Mouse (Mus musculus) urinary bladder, postnatal 4 days (tissue): ENCODE measurements around the gene Hps1.
"Not testable (repeated sequence)": the region's sequence is repeated elsewhere in the genome, so short reads cannot be mapped to it uniquely, and the experiment has no call there.

ENCODE experiments used
- DNase-seq, 2 experiments: peaks; one replicate each; pipeline ENCODE4 v3.0.0; 2021 to 2022; ENCODE audit warnings: low spot score in 2 of 2

The Hps1 gene

GRCm38 (mm10) chr19:42779531-42780155 lies at the start of gene Hps1:
TSS of gene Hps1 (minus strand) at chr19:42779978.
- DNase-seq: peak; percentile 84 to 89

GRCm38 (mm10) chr19:42829196-42829595 lies 49.4 kb upstream of the Hps1 start:
- no peak for DNase-seq

GRCm38 (mm10) chr19:42827843-42828242 lies 48.1 kb upstream of the Hps1 start:
- no peak for DNase-seq

- no peak for DNase-seq
These were observed 40.3 kb upstream of the Hps1 start for GRCm38 (mm10) chr19:42820109-42820508.

- no peak for DNase-seq
These were observed 38.0 kb upstream of the Hps1 start for GRCm38 (mm10) chr19:42817761-42818160.

- DNase-seq: no peak
These were observed 36.5 kb upstream of the Hps1 start for GRCm38 (mm10) chr19:42816261-42816660.

- no peak for DNase-seq
These were observed 30.4 kb upstream of the Hps1 start for GRCm38 (mm10) chr19:42810140-42810539.

- no peak for DNase-seq
These were observed 29.7 kb upstream of the Hps1 start for GRCm38 (mm10) chr19:42809491-42809890.

- DNase-seq: no peak
These were observed 18.1 kb upstream of the Hps1 start for GRCm38 (mm10) chr19:42797866-42798265.

GRCm38 (mm10) chr19:42795801-42796200 lies 16.0 kb upstream of the Hps1 start:
- peak in 1 of 2 experiments; percentile 15 for DNase-seq

- peak; percentile 78 to 93 for DNase-seq
These were observed 15.3 kb upstream of the Hps1 start for GRCm38 (mm10) chr19:42794914-42795613.

- DNase-seq: no peak
These were observed 8.5 kb upstream of the Hps1 start for GRCm38 (mm10) chr19:42788311-42788710.

GRCm38 (mm10) chr19:42785562-42786220 lies 5.9 kb upstream of the Hps1 start:
- DNase-seq: no peak

GRCm38 (mm10) chr19:42785129-42785528 lies 5.4 kb upstream of the Hps1 start:
- DNase-seq: no peak

GRCm38 (mm10) chr19:42780156-42780538 lies 369 bp upstream of the Hps1 start:
- not testable (repeated sequence) for DNase-seq

GRCm38 (mm10) chr19:42777801-42778200 lies 2.0 kb downstream of the Hps1 start:
- no peak for DNase-seq

- DNase-seq: no peak
These were observed 3.0 kb downstream of the Hps1 start for GRCm38 (mm10) chr19:42776813-42777212.

GRCm38 (mm10) chr19:42770141-42770872 lies 9.5 kb downstream of the Hps1 start:
- no peak for DNase-seq

GRCm38 (mm10) chr19:42769648-42770047 lies 10.1 kb downstream of the Hps1 start:
- DNase-seq: no peak

- DNase-seq: no peak
These were observed 12.4 kb downstream of the Hps1 start for GRCm38 (mm10) chr19:42767361-42767760.

GRCm38 (mm10) chr19:42764398-42764797 lies 15.4 kb downstream of the Hps1 start:
- no peak for DNase-seq

- no peak for DNase-seq
These were observed 23.1 kb downstream of the Hps1 start for GRCm38 (mm10) chr19:42756671-42757070.
